Mouse (Mus musculus) hindbrain, embryonic 11.5 days (tissue): ENCODE data around the gene Dmrt2. TPM values are rescaled to one million over a fixed set of nuclear protein-coding genes. Genes with fewer than 3 reads are reported as not detected.

Experiments used
- polyA plus RNA-seq: library from polyadenylated mRNA; unstranded; fragments of >200 nt; fragmentation: Nextera tagmentation; extraction: Ambion mirVana; gene quantifications from 2 replicates; pipeline ENCODE4 v1.2.1, GENCODE M21; 2014

The Dmrt2 gene
- polyA plus RNA-seq, 1 experiment from 2014 or later = 3.4 TPM

Other genes starting within 250 kb of the Dmrt2 start
- gene Dmrt1, start 166.8 kb upstream of the Dmrt2 start, polyA plus RNA-seq = 0.06 and 0.15 TPM in 2 replicates
- gene Dmrt3, start 62.1 kb upstream of the Dmrt2 start, polyA plus RNA-seq = 0.67 and 1.2 TPM in 2 replicates